Mouse (Mus musculus) megakaryocyte, embryonic 14.5 days (primary cell): ENCODE measurements around the gene Cyp4a32.

ENCODE experiments used
- FLI1 ChIP-seq: IDR thresholded peaks from 2 replicates; pipeline ENCODE4 v1.6.1; 2012; ENCODE audit warnings: low read length, inconsistent platforms, mixed read lengths
- GATA1 ChIP-seq: IDR thresholded peaks from 3 replicates; pipeline ENCODE4 v1.6.1; 2012; ENCODE audit warnings: mixed read lengths, low read length, inconsistent platforms, borderline replicate concordance

GRCm38 (mm10) chr4:115657104-115657866 lies 56.5 kb downstream of the Cyp4a32 start:
- TF ChIP-seq GATA1, result no peak
- no peak for TF ChIP-seq FLI1
